Mouse (Mus musculus) cerebellum, postnatal 10 days (tissue): Measurements from ENCODE around the gene Gm7544.
"Not testable (repeated sequence)": the region's sequence is repeated elsewhere in the genome, so short reads cannot be mapped to it uniquely, and the experiment has no call there.

Source experiments
- DNase-seq, 2 experiments: peaks; one replicate each; pipeline ENCODE4 v3.0.0; 2021; ENCODE audit warnings: mixed read lengths in 2 of 2

The Gm7544 gene

GRCm38 (mm10) chr1:82913434-82913833, 42.4 kb downstream of the Gm7544 start:
- DNase-seq, result not testable (repeated sequence)

GRCm38 (mm10) chr1:82913025-82913424, 42.8 kb downstream of the Gm7544 start, which contains the start of gene A030005L19Rik:
A030005L19Rik (plus strand) TSS chr1:82913325.
- DNase-seq, result no peak

GRCm38 (mm10) chr1:82905886-82906285, 49.9 kb downstream of the Gm7544 start:
- no peak for DNase-seq
